Mouse (Mus musculus): ENCODE results near the gene Arid1b.

Gene Arid1b

DNA sequence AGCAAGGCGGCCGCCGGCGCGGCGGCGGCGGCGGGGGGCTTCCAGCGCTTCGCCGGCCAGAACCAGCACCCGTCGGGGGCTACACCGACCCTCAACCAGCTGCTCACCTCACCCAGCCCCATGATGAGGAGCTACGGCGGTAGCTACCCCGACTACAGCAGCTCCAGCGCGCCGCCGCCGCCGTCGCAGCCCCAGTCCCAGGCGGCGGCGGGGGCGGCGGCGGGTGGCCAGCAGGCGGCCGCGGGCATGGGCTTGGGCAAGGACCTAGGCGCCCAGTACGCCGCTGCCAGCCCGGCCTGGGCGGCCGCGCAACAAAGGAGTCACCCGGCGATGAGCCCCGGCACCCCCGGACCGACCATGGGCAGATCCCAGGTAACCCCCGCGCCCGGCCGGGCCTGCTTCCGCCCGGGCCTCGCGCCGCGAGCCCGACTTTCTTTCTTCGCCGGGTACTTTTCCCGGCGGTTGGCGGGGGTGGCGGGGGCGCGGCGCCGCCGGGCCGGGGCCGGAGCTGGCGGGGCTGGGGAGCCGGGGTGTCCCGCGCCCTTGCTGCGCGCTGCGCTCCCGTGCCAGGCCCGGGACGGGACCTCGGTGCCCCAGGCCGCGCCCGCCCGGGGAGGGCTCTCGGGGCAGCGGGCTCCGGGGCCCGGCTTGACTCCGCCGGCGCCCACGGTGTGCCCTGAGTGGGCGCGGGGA, 2.1 kb downstream of the Arid1b start:
- DNase-seq = peak; percentile 47

DNA sequence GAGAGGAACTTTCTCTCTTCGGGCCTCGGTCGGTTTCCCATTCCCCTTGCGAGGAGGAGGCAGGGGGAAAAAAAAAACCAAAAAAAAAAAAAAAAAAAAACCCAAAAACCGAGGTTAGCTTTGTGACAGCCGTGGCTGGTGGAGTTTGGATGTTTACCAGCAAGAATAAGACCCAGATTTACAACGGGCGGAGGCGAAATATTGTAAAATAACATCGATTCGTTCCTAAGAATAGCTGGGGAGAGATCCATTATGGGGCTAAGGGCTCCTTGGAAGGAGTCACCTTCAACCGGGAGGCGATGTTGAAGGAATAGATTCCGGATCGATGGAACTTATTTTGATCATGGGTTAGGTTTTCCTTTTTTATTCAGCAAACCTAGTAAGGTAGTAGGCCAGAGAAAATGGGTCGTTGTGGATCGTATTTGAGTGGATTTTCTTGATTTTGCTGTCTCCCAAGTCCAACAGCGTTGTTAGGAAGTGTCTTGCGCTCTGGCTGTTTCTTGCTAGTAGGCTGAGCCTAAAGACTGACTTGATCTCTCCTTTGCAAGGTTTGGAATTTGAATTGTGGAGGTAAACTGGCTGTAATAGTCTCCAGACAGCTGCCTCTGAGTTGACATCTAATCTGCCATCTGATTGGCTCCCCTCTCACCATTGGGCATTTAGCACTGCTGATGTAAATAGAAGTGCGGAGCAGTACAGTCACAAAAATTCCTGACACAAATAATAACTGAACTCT, 2.9 kb downstream of the Arid1b start:
- peak; percentile 26 for DNase-seq

DNA sequence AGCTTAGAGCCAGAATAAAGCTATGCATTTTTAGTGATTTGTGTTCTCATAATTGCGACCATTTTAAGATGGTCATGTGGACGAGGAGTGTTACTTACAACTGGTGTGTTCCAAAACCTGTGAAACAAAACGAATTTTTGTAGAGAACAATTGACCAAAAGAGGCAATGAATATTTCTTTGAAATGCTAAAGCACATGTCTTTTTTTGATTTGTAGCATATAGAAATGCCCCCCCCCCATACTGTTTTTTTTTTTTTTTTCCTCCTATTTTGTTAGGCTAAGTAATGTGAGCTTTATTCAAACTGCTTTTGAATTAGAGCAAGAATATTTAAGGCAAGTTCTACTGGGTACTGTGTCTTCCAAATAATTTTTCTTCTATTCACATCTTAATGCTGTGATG, 3.8 kb downstream of the Arid1b start:
- DNase-seq = no peak

DNA sequence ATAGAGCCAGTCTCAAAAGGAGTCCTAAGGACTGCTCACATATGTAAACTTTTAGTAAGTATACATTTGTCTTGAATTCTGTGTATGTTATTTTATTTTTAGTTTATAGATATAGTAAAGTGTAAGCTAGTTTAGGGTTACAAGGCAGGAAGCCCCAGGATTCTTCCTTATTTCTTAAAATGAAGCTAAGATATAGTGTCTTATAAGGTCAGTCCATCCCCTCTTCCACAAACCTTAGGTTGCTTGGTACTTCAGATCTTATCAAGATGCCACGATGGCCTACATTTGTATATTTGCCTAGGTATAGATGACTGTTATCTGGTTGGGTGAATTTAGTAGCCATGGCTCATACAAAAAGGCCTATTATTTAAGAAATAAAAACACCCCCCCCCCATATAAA, 5.1 kb downstream of the Arid1b start:
- no peak for DNase-seq

DNA sequence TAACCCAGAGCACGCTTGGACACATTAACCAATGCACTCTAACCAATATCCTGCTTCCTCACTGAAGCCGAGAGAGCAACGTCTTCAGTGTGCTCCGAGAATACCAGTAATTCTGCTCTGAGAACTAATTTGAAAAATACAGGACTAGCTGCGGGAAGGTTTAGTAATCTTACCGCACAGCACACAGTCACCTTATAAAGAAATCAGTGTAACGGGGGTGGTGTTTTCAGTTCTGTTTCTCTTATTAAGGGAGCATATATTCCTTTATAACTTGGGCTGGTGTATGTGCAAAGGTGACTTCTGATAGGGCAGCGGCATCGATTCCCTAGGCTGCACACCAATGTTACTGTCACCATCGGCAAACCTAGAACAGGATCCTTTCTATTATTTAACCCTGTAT, 5.9 kb downstream of the Arid1b start:
- DNase-seq = no peak

DNA sequence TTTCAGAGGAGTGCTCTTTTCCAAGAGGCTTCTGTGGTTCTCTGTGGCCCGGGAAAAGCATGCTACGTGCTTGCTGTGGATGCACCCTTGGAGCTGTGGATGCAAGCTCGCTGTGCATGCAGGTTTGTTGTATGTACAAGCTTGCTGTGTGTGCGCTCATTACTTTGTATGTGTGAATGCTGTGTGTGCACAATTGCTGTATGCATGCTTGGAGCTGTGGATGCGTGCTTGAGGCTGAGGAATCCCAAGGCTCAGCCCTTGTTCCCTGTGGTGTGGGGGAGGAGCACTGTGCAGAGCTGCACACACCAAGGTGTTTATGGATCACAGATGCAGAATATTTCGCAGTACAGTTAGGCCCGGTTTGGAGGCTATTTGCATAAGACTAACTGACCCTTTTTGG, 6.7 kb downstream of the Arid1b start:
- peak; percentile 27 for DNase-seq

DNA sequence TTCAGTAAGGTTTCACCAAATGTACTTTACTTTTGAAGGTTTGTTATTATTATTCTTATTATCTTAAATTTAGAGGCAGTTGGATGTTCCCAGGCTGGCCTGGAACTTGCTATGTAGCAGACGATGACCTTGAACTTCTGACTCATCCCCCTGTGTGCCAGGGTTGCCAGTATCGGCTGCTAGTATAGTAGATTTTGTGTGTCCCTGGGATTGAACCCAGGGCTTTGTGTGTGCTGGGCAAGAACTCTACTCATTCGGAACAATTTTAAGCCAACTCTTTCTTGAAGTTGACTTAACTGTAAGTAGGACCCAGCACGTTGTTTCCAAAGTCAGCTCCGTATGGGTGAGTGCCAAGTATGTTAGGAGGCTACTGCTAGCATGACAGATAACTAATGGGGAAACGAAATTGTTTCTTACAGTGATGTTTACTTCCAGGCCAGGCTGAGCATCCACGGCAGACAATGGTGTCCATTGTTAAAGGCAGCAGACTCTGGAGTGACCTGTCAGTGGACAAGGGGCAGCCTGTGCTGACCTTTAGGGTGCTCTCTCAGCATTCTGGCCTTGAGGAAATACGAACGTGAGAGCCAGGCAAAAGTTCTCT, 7.5 kb downstream of the Arid1b start:
- no peak for DNase-seq

DNA sequence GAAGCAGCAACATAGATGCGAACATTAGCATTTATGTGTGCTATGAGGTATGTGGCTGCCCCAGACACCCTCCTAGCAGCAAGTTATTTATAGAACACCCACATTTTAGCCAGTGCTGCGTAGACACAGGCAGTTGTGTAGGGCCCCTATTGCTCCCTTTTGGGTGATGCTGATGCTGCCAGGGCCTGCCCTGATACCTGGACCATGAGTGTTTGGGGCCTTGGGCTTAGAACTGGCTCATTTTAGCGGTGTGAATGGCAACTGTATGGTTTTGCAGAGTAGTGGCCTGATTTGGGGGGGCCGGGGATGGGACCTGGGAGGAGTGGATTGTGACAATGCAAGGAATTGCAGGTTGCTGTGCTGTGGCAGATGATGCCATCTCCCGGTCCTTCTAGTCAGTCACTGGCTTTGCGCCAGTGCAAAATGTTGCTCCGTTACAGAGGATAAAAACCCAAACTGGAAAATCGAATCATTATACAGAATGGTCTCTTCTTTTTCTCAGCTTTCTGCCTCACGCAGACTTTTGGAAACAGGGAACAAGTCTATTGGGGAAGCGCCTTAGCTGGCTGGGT, 8.9 kb downstream of the Arid1b start:
- DNase-seq = peak; percentile 48

DNA sequence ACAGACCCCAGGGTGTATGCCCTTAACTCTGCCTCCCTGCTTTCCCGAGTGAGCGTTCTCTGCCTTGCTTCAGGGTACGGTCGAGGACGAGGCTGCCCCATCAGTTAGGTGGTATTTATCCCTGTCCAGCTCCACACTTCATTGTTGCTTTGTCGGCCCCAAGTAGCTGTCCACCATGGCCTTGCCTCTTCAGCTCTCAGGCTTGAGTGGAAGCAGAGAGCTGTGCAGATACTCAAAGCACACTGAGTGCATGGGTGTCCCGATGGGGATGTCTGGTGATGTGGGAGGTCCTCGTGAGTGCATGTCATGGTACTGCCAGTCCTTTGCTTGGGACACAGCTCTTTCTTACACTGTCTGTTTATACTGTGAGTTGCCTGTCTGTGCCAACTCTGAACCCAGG, 10.1 kb downstream of the Arid1b start:
- DNase-seq = no peak

DNA sequence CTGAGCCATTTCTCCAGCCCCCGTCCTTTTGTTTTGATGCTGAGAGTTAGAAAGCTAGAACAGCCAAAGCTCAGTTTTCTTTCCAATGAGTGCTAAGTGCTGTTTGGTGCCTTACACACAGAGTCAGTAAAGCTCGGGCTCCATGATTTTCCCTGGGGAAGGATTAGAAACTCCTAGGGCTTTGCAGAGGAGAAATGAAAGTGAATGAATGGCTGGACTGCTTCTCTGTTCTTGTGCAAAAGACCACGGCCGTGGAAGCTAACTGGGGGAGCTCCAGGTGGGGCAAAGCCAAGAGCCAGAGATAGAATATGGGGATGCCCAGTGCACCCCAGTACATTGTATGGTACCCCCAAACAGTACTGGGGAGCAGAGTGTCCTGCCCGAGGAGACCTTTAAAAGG, 10.6 kb downstream of the Arid1b start:
- DNase-seq = no peak

DNA sequence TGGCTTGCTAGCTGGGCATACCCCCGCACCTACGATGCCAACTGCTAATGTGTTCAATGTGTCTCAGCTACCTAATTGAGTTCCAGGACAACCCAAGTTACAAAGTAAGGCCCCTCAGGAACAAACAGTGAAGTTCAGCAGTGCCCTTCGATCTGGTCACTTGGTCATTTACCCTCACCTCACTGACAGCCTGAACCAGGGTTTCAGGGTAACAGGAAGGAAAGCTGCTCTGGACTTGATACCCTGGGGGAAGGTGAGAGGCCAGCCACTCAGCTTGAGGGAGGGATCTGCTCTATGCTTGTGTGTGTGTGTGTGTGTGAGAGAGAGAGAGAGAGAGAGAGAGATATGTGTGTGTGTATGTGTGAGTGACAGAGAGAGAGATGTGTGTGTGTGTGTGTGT, 11.2 kb downstream of the Arid1b start:
- DNase-seq = no peak

DNA sequence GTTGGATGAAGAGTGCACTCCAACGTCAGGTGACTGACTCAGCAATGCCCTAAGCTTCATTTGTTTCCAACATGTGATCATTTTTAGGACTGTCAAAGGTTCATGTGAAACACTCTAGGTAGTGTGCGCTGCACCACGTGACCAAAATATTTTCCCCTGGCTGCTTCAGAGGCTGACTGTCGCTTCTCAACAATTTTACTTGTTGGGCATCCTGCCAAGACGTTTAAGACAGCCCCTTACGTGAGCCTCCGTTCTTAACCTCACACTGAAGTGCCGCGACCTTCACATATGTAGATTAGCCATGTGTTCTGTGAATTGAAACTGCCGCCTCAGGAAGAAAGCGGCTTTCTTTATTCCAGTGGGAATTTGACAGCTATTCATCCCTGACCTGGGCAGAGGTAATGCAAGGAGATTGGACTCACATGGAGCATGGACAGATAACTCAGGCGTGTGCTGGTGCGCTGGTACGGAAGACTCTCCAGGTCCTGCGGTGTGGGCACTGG, 13.1 kb downstream of the Arid1b start:
- DNase-seq = no peak

DNA sequence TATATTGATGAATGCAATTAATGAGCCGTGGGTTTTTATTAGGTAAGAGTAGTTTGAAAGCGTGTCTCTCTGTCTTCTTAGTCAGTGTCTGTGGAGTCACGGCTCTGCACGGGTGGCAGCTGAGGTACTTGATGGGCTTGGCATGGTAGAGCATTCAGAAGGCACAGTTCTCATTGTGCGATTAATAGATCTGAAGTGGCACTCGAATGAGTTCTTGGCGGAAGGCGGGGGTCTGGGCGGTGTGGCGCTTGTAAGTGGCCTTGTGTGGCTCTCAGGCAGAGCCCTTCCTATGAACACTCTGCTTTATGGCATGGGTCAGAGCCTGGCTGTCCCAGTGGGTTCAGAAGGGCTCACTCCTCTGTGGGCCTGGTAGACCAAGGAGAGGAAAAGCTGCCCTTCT, 14.1 kb downstream of the Arid1b start:
- no peak for DNase-seq

DNA sequence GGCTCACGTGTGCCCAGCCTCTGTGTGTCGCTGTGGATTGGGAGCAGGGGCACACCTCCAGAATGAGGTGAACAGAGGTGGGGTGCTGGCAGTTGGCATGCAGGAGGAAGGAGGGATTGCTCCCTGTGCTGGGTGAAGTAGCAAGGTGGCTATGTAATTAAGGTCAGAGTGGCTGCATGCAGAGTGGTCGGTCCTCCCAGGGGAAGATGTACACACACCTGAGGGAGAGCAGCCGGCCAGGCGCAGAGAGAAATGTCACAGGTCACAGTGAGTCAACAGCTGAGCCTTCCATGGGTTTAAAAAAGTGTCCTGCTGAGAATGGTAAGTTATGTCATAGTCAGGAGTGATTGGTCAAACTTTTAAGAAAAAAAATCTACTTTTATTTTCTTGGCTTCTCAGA, 14.6 kb downstream of the Arid1b start:
- DNase-seq = no peak

DNA sequence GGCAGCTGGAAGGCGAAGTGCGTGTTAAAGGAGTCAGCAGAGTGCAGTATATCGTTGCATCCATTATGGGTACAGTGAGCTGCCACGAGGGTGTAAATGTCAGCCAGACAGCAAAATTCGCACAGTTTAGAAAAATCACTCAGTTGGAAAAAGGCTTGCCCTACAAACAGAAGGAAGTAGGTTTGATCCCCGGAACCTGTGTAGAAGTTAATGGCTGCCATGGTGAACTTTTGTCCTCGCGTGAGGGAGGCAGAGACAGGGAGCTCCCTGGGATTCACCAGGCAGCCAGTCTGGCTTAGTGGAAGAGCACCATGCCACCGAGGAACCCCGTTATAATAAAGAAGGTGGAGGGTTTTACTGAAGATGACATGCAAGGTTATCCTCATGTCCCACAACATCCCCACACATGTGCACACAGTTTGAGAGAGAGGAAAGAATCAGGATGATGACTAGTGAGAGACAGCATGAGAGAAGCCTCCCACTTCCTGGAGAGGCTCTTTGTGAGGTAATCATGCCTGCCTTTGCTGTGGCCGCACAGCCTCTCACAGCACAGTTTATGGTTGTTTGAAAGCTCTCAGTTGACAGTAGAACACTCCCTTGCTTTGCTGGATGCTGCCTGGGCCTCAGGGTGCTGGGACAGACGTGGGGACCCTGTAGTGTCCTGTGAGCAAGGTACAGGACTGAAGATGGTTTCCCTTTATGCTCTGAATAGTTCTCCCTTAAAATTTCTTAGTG, 15.6 kb downstream of the Arid1b start:
- DNase-seq = no peak

DNA sequence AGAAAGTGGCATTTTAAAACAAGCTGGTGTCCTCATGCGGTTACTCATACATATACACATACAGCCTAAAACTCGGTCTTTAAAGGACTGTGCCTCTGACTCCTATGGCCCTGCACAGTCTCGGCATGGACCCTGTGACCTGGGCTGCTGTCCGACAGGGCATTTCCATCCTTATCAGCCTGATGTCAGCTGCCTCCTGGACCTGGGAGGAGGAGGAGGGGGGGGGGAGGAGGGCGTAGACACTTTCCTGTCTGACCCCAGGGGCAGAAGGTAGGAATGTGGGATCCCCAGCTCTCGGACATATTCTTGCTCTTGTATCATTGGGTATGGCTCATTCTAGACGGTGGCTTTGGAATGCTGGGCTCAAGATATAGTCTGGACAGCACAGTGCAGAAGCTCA, 16.6 kb downstream of the Arid1b start:
- no peak for DNase-seq

DNA sequence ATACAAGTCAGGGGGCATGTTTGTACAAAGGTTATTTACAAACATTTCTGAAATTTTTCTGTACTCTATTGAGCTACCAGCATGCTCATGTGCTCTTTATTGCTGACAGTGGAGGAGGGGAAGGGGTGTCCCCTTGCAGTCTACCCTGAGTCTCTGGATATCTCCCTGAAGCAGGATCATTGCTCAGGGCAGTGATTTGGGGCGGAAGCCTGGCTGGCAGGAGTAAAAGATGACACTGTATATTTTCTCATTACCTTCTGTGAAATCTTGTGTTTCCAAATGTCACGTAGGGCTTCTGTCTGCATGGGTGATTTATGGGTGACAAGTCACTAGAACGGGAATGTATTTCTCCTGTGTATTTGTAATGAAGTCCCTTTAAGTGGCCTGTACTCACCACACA, 18.0 kb downstream of the Arid1b start:
- DNase-seq = no peak

DNA sequence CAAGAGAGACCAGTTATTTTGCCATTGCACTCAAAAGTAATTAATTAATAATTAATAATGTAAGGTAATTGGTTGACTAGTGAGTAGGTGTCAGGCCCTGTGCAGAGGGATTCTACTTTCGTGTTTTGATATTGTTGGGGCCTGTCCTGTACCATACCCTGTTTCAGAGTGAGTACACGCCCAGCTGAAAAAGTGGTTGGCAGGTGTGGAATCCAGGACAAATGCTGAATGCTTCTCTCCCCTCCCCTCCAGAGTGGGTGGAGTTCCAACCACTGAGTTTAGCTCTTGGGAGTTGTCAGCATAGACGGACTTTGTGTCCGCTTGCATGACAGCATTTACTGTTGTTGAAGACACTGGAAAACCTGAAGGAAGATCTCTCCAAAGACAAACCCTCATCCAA, 18.4 kb downstream of the Arid1b start:
- no peak for DNase-seq

DNA sequence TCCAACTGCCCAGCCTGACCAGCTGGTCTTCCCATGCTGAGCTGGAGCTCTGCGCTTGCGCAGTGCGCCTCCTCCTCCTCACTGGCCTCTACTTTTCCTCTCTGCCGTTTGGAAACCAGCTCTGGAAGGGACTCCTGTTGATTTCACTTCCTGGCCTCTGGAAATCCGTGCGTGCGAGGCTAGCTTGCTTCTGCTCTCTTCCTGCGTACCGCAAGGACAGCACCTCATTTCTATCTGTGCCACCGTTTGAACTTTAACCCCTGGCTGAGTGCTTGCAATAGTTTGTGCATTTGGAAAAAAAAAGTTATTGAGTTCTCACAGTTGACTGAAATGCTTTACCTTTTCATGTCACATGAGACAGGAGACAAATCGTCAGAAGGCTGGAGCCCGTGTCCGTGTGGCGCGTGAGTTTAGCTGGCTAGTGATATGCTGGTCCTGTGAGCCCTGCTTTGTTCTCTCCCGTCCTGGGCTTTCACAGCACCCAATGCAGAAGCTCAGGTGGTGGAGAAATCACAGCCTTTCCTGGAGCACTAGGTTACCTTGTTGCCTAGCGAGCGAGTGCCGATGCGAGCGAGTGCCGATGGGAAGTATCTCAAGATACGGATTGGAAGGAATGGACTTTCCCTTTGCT, 20.3 kb downstream of the Arid1b start:
- DNase-seq = no peak

DNA sequence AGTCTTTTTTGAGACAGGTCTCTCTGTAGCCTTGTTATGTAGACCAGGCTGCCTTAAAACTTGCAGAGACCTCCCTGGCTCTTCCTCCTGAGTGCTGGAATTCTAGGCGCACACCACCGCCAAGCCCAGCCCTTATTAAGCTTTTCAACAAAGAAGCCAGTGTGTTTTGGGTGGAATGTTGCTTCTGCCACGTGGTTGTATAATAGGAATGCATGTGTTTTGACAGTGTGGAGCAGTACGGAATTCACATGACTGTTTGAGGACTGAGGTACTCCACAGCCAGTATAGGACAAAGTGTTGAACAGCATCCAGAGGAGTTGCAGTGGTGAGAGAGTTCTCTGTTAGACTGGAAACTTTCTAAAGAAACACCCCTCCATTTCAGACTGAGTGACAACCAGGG, 22.3 kb downstream of the Arid1b start:
- no peak for DNase-seq

DNA sequence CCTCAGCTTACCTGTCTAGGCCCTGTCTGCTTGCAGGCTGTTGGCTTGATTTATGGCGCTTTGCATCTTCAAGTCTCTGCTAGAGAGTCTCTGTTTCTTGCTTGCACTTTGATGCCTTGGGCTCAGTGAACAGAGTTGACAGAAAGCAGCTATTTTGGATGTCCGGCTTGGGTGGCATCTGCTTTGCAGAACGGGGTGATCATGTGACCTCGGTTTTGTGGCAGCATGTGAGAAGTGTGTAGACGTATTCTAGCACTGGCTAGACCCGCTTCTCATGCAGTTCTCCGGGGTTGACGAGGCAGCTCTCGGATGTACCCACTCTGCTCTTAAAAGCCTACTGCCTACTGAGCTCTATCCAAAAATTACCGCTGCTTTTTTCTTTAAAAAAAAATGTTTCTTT, 22.9 kb downstream of the Arid1b start:
- no peak for DNase-seq

DNA sequence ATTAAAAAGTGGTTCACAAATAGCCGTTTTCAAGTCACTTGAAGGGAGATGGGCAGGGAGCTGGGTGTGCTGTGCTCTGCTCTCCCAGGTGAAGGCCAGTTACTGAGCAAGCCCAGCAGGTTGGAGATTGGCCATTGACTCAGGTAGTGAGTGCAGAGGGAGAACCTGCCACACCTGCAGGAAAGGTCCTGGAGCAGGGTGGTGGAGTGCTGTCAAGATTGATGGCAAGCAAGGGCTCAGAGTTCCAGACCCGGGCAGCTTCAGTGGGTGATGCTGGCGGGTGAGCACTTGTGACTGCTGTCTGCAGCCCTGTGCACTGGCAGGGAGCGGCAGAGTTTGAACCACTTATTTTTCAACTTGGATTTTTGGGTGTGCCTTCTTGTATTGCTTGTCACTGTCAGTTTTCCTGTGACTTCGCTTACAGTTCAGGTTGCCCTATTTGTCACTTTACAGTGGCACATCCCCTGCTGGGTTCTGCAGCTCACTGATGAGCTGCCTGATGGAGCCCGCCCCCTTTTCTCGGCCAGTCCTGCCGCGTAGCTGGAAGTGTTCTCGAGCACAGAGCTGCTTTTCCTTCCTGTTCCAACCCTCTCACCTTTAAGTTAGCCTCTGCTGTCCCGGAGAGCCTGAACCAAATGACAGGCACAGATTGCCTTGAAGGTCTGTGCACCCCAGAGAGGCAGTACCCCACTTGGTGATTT, 27.3 kb downstream of the Arid1b start:
- no peak for DNase-seq

Data from cerebellum, adult 11 months (tissue).